Mouse (Mus musculus): ENCODE data around the gene Trim71. TPM values are rescaled to one million over a fixed set of nuclear protein-coding genes. Genes with fewer than 3 reads are reported as not detected.

Gene Trim71
- polyA plus RNA-seq, 1 experiment, result 0.01 TPM

DNA sequence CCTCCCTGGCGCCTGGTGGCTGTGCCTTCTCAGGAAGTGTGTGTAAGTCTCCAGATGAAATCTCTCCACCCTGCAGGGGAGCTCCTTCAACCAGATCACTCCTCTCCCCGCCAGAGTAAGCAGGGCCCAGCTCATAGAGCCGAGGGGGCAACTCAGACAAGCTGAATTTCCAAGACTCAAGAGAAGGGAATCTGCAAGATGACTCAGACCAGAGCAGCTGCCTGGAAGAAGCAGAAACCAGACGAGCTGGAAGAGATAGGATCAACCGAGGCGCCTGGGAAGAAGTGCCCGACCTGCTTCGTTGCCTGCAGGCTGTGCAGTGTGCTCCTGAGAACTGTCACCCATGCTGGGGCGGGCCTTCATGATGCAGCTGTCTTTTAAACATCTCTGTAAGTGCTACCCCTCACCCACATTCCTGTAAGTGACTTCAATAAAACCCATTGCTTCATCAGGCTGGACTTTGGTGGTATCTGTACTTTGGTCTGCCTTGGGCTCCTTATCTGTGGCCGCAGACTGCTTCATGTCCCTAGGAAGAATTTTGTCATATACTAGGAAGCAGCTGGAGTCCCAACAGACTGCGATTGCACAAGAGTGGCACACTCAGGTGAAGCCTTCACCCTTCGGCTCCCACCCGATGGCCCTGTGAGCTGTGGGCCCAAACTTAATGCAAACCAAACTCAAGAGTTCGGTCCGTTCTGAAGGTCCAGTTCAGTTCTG is 61.3 kb downstream of the Trim71 start:
- no peaks in the 10 kb centered on the region for H3K36me3 ChIP-seq (ENCODE audit: control insufficient read depth, insufficient read depth)
- TF ChIP-seq MYOG (IDR thresholded peaks at IDR 0.05; ENCODE audit: control insufficient read depth in 1 of 3, insufficient read depth in 1 of 3, insufficient read length in 2 of 3, low read depth in 2 of 3) (peak in 2 of 3 experiments; percentile 27 to 73), E2F4 (IDR thresholded peaks at IDR 0.05; ENCODE audit: insufficient read depth) (no peak), MYOD1 (IDR thresholded peaks at IDR 0.05; ENCODE audit: control insufficient read depth in 1 of 3, insufficient read length in 2 of 3, low read depth in 2 of 3) (peak in 1 of 3 experiments; percentile 60)
- no peak overlapping the region for H3K4me2 ChIP-seq (ENCODE audit: low read depth)
- no peak overlapping the region for H3ac ChIP-seq (ENCODE audit: control insufficient read depth, insufficient read length)
- no peaks in the 10 kb centered on the region for H3K27me3 ChIP-seq (ENCODE audit: control insufficient read depth, insufficient read depth, insufficient read length)
- no peaks in the 10 kb centered on the region for H3K79me2 ChIP-seq (ENCODE audit: control insufficient read depth, insufficient read depth)
- no peak overlapping the region for H3K4me3 ChIP-seq

GRCm38 (mm10) chr9:114501913-114502312 is 62.3 kb downstream of the Trim71 start:
- no peak overlapping the region for H3K4me2 ChIP-seq (ENCODE audit: low read depth)
- no peak for TF ChIP-seq MYOD1 (IDR thresholded peaks at IDR 0.05; ENCODE audit: control insufficient read depth in 1 of 3, insufficient read length in 2 of 3, low read depth in 2 of 3)
- no peak for TF ChIP-seq SRF (IDR thresholded peaks at IDR 0.05; ENCODE audit: control insufficient read depth, insufficient read length, low read depth)
- TF ChIP-seq MYOG (IDR thresholded peaks at IDR 0.05; ENCODE audit: control insufficient read depth in 1 of 3, insufficient read depth in 1 of 3, insufficient read length in 2 of 3, low read depth in 2 of 3), result no peak
- TF ChIP-seq USF1 (IDR thresholded peaks at IDR 0.05; ENCODE audit: low read depth), result no peak
- TF ChIP-seq TCF3 (IDR thresholded peaks at IDR 0.05; ENCODE audit: insufficient read length, low read depth), result no peak
- TF ChIP-seq POLR2AphosphoS2 (IDR thresholded peaks at IDR 0.05; ENCODE audit: insufficient read length, low read depth), result no peak
- TF ChIP-seq POLR2A (IDR thresholded peaks at IDR 0.05; ENCODE audit: insufficient read length, low read depth), result no peak
- no peak for TF ChIP-seq MAX (IDR thresholded peaks at IDR 0.05; ENCODE audit: low read depth)
- no peak for TF ChIP-seq E2F4 (IDR thresholded peaks at IDR 0.05; ENCODE audit: insufficient read depth)
- no peak for TF ChIP-seq TCF12 (IDR thresholded peaks at IDR 0.05; ENCODE audit: insufficient read depth, poor library complexity, severe bottlenecking)
- no peak for TF ChIP-seq CEBPB (IDR thresholded peaks at IDR 0.05; ENCODE audit: insufficient read depth, poor library complexity, severe bottlenecking)
- TF ChIP-seq REST (IDR thresholded peaks at IDR 0.05; ENCODE audit: insufficient read depth, insufficient read length), result no peak
- H3K36me3 ChIP-seq (ENCODE audit: control insufficient read depth, insufficient read depth), result no peaks in the 10 kb centered on the region
- H3K4me3 ChIP-seq, result no peak overlapping the region
- H3K79me2 ChIP-seq (ENCODE audit: control insufficient read depth, insufficient read depth), result no peaks in the 10 kb centered on the region
- no peak overlapping the region for H3ac ChIP-seq (ENCODE audit: control insufficient read depth, insufficient read length)
- H3K27me3 ChIP-seq (ENCODE audit: control insufficient read depth, insufficient read depth, insufficient read length), result no peaks in the 10 kb centered on the region

DNA sequence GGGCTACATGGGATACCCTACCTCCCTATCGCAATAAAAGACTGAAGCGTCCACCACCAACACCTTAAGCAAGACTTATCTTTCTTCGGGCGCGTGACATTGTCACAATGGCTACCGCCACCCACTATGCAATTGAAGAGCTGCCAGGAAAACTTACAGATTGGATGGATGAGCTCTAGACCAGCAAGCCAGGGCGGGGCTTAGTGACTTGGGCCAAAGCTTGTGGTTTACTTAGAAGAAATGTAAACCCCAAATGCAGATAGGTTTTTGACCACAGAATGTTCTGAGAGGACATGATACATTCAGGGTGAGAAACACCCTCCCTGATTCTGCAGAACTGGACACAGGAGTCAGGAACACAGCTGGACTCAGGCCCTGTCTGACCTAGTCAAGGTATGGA is 63.1 kb downstream of the Trim71 start:
- Histone ChIP-seq H3K79me2 (ENCODE audit: control insufficient read depth, insufficient read depth) (no peaks in the 10 kb centered on the region), H3ac (ENCODE audit: control insufficient read depth, insufficient read length) (no peak overlapping the region), H3K27me3 (ENCODE audit: control insufficient read depth, insufficient read depth, insufficient read length) (no peaks in the 10 kb centered on the region), H3K4me2 (ENCODE audit: low read depth) (no peak overlapping the region), H3K36me3 (ENCODE audit: control insufficient read depth, insufficient read depth) (no peaks in the 10 kb centered on the region), H3K4me3 (no peak overlapping the region)
- TF ChIP-seq CEBPB (IDR thresholded peaks at IDR 0.05; ENCODE audit: insufficient read depth, poor library complexity, severe bottlenecking) (no peak), TCF12 (IDR thresholded peaks at IDR 0.05; ENCODE audit: insufficient read depth, poor library complexity, severe bottlenecking) (no peak), TCF3 (IDR thresholded peaks at IDR 0.05; ENCODE audit: insufficient read length, low read depth) (no peak), SRF (IDR thresholded peaks at IDR 0.05; ENCODE audit: control insufficient read depth, insufficient read length, low read depth) (no peak)

GRCm38 (mm10) chr9:114499783-114500515 is 64.2 kb downstream of the Trim71 start:
- no peak overlapping the region for H3ac ChIP-seq (ENCODE audit: control insufficient read depth, insufficient read length)
- no peak overlapping the region for H3K4me2 ChIP-seq (ENCODE audit: low read depth)
- TF ChIP-seq REST (IDR thresholded peaks at IDR 0.05; ENCODE audit: insufficient read depth, insufficient read length), result no peak
- TF ChIP-seq TCF12 (IDR thresholded peaks at IDR 0.05; ENCODE audit: insufficient read depth, poor library complexity, severe bottlenecking), result no peak
- TF ChIP-seq CEBPB (IDR thresholded peaks at IDR 0.05; ENCODE audit: insufficient read depth, poor library complexity, severe bottlenecking), result no peak
- TF ChIP-seq MYOG (IDR thresholded peaks at IDR 0.05; ENCODE audit: control insufficient read depth in 1 of 3, insufficient read depth in 1 of 3, insufficient read length in 2 of 3, low read depth in 2 of 3), result no peak
- TF ChIP-seq POLR2A (IDR thresholded peaks at IDR 0.05; ENCODE audit: insufficient read length, low read depth), result no peak
- no peak for TF ChIP-seq SRF (IDR thresholded peaks at IDR 0.05; ENCODE audit: control insufficient read depth, insufficient read length, low read depth)
- TF ChIP-seq MAX (IDR thresholded peaks at IDR 0.05; ENCODE audit: low read depth), result no peak
- TF ChIP-seq USF1 (IDR thresholded peaks at IDR 0.05; ENCODE audit: low read depth), result no peak
- no peak for TF ChIP-seq MYOD1 (IDR thresholded peaks at IDR 0.05; ENCODE audit: control insufficient read depth in 1 of 3, insufficient read length in 2 of 3, low read depth in 2 of 3)
- TF ChIP-seq E2F4 (IDR thresholded peaks at IDR 0.05; ENCODE audit: insufficient read depth), result no peak
- TF ChIP-seq TCF3 (IDR thresholded peaks at IDR 0.05; ENCODE audit: insufficient read length, low read depth), result no peak
- TF ChIP-seq POLR2AphosphoS2 (IDR thresholded peaks at IDR 0.05; ENCODE audit: insufficient read length, low read depth), result no peak
- H3K4me3 ChIP-seq, result no peak overlapping the region
- H3K27me3 ChIP-seq (ENCODE audit: control insufficient read depth, insufficient read depth, insufficient read length), result no peaks in the 10 kb centered on the region
- H3K36me3 ChIP-seq (ENCODE audit: control insufficient read depth, insufficient read depth), result no peaks in the 10 kb centered on the region
- no peaks in the 10 kb centered on the region for H3K79me2 ChIP-seq (ENCODE audit: control insufficient read depth, insufficient read depth)

- Histone ChIP-seq H3ac (ENCODE audit: control insufficient read depth, insufficient read length) (no peak overlapping the region), H3K36me3 (ENCODE audit: control insufficient read depth, insufficient read depth) (no peaks in the 10 kb centered on the region), H3K27me3 (ENCODE audit: control insufficient read depth, insufficient read depth, insufficient read length) (no peaks in the 10 kb centered on the region), H3K4me3 (no peak overlapping the region), H3K4me2 (ENCODE audit: low read depth) (peak overlapping the region; percentile 8), H3K79me2 (ENCODE audit: control insufficient read depth, insufficient read depth) (no peaks in the 10 kb centered on the region)
- TF ChIP-seq TCF12 (IDR thresholded peaks at IDR 0.05; ENCODE audit: insufficient read depth, poor library complexity, severe bottlenecking) (no peak), USF1 (IDR thresholded peaks at IDR 0.05; ENCODE audit: low read depth) (no peak), TCF3 (IDR thresholded peaks at IDR 0.05; ENCODE audit: insufficient read length, low read depth) (no peak), POLR2A (IDR thresholded peaks at IDR 0.05; ENCODE audit: insufficient read length, low read depth) (no peak), MYOD1 (IDR thresholded peaks at IDR 0.05; ENCODE audit: control insufficient read depth in 1 of 3, insufficient read length in 2 of 3, low read depth in 2 of 3) (no peak), MYOG (IDR thresholded peaks at IDR 0.05; ENCODE audit: control insufficient read depth in 1 of 3, insufficient read depth in 1 of 3, insufficient read length in 2 of 3, low read depth in 2 of 3) (no peak), MAX (IDR thresholded peaks at IDR 0.05; ENCODE audit: low read depth) (no peak), CEBPB (IDR thresholded peaks at IDR 0.05; ENCODE audit: insufficient read depth, poor library complexity, severe bottlenecking) (no peak), SRF (IDR thresholded peaks at IDR 0.05; ENCODE audit: control insufficient read depth, insufficient read length, low read depth) (no peak), POLR2AphosphoS2 (IDR thresholded peaks at IDR 0.05; ENCODE audit: insufficient read length, low read depth) (no peak), REST (IDR thresholded peaks at IDR 0.05; ENCODE audit: insufficient read depth, insufficient read length) (no peak), E2F4 (IDR thresholded peaks at IDR 0.05; ENCODE audit: insufficient read depth) (no peak)
Measured at GRCm38 (mm10) chr9:114498218-114498617, 66.0 kb downstream of the Trim71 start.
